Mouse (Mus musculus) thymus, adult 2 months (tissue): ENCODE measurements around the gene Gadd45a.

Source experiments
- CTCF ChIP-seq: fragments of 200-500 bp; IDR thresholded peaks from 2 replicates; pipeline ENCODE4 v1.5.1; 2012; ENCODE audit warnings: mild to moderate bottlenecking, control low read depth, low read length, moderate library complexity, borderline replicate concordance; ENCODE audit not compliant: control insufficient read depth, poor library complexity, insufficient read depth; ENCODE audit errors: extremely low read depth
- POLR2A ChIP-seq: fragments of 200-500 bp; IDR thresholded peaks from 2 replicates; pipeline ENCODE4 v1.6.1; 2012; ENCODE audit warnings: mild to moderate bottlenecking, low read length, control low read depth, moderate library complexity; ENCODE audit not compliant: control insufficient read depth, poor library complexity, insufficient read depth; ENCODE audit errors: extremely low read depth

- TF ChIP-seq CTCF (no peak), POLR2A (no peak)
Observed at GRCm38 (mm10) chr6:67069219-67069762, 32.0 kb upstream of the Gadd45a start.
